Mouse (Mus musculus) frontal cortex, postnatal 10 days (tissue): Measurements from ENCODE around the gene Gria4.
"Not testable (repeated sequence)": the region's sequence is repeated elsewhere in the genome, so short reads cannot be mapped to it uniquely, and the experiment has no call there.

ENCODE experiments used
- DNase-seq, 2 experiments: peaks; one replicate each; pipeline ENCODE4 v3.0.0; 2022; ENCODE audit warnings: low spot score in 2 of 2, mixed read lengths in 1 of 2

Gene Gria4

DNA sequence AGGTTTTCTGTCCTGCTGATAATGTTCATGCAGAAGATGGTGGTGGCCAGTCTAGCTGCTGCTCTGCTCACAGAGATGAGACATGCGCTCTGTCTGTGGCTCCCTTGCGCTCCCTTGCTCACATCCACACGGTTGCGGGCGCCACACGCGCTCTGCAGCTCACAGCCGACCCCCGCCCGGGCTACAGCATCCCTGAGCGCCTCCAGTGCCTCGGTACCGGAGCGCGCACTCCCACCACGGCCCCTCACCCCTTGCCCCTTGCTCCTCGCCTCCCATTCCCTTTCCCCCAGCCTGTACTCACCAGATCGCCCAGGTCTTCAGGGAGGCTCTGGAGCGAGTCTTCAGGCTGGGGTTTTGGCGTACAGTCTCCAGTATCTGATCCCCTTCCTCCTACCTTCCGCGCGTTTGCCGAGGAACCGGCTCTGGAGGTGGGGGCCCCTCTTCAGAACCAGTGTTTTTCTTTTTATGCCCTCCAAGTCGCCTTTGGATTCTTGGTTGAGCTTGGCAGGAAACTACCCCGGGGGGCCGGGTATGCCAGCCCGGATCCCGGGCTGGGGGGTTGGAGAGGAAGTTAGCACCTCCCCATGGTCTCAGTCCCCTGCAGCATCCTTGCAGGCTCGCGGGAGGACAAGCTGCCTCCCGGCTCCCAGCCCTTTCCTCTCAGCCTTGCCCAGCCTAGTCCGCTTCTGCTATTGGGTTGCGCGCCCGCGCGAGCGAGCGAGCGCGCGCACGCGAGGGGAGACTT, at the start of gene Gria4:
Gria4 (minus strand) TSS at position 691 of the 745 bp plus-strand sequence.
- peak; percentile 66 to 74 for DNase-seq

GRCm38 (mm10) chr9:4810941-4811340, 14.9 kb upstream of the Gria4 start:
- not testable (repeated sequence) for DNase-seq

DNA sequence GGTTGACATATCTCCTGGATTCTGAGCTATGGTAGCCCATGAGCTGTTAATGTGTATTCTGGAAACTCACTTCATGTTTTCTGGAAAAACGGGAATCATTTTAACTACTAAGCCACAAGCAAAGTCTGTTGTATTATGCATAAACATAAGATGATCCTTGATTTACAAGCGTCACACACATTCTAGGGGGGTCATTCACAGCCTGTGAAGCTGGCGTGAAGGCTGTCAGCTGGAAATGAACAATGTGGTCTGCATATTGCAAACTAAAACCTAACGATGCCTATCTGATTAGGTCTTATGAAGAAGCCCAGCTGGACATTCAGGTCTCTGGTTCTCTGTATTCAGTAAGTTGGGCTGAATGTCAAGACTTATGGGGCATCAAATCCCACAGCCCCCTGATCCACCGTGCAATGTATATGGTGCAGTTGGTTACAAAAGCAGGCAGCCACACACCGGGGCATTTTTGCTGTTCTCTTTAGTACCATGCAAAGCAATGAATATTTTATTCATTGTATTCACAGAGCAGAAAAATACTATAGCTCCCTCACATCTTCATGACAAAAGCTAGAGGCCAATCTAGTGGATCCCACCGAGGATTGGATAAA, 7.2 kb upstream of the Gria4 start:
- DNase-seq, result no peak

- DNase-seq, result no peak
These were observed 1.4 kb upstream of the Gria4 start for GRCm38 (mm10) chr9:4797396-4797795.

GRCm38 (mm10) chr9:4796289-4796645, 233 bp upstream of the Gria4 start:
- DNase-seq, result no peak

DNA sequence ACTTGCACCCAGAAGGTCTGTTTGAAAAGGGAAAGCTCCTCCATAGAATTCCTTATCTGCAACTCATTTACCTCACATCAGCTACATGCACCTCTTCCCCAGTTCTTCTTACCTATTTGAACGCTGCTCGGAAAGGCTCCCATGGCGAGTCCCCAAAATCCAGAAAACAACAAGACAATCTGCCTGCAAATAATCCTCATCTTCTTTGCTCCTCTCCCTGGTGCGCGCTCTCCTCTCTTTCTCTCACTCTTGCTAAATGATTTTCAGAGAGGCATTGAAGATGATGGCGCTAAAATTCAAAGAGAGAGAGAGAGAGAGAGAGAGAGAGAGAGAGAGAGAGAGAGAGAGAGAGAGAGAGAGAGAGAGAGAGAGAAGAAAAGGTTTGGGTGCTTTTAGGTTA, 959 bp downstream of the Gria4 start:
- peak in 1 of 2 experiments; percentile 13 for DNase-seq

DNA sequence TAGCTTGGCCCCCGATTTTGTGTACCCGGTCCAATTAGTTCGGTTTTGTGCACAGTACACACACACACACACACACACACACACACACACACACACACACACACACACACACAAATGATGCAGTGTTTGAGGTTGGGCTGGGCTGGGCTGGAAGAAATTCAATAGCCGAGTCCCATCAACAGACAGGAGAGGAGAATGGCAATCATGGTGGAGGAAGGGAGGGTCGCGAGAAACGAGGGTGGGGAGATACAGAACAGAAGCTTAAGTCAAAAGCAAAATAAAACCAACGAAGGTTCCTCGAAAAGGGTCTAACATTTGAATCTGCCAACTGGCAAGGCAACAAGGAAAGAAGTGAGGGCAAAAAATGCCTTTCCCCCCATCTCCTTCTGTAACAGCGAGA, 1.6 kb downstream of the Gria4 start:
- peak; percentile 5 to 17 for DNase-seq

DNA sequence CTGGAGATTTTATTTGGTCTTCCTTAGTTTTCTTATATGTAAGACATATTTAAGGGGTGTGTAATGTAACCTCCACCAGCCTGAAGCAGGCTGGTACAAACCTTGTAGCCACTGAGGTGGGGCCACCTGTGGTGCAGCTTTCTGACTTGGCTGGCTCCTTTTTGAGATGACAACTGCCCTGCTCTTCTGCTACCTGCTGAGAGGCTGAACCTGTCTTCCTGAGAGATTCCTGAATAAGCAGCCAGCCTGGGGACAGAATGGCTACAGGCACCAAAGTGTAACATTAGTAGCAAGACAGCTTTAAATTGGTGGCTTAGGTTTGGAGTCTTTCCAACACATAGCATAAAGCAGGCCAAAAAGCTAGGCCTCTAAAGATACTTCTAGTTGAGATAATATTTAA, 46.6 kb downstream of the Gria4 start:
- not testable (repeated sequence) for DNase-seq

DNA sequence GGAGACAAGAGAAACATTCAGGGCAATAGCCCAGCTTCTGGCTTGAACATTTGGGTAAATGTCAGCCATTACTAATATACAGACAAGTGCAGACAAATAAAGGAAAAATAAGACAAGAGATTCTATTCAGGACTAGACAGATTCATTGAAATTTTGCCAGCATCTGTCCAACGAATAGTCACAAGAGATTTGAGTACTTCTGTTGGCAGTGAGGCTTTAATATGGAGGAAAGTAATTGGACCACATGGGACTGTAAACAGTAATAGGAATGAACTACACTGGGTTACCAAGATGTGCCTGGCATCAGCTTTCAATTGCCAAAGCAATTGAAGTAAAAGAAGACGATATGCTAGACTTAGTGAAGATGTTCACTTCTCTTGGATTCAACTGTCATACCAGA, 81.9 kb downstream of the Gria4 start:
- DNase-seq, result no peak

DNA sequence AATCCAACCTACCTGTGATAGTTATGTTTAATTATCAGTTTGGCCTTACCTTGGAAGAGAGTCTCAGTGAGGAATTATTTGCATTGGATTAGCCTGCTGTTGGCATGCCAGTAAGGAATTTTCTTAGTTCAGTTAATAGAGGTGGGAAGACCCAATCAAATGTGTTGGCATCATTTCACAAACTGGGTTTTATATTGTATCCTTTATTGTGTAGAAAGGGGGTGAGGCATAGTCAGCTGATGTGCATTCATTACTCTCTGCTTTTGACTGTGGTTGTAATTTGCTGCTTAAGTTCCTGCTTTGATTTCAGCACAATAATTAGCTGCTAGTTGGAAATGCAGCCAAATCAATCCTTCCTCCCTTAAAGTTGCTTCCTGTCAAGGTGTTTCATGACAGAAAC, 83.7 kb downstream of the Gria4 start:
- DNase-seq, result no peak

- no peak for DNase-seq
These were observed 108.9 kb downstream of the Gria4 start for GRCm38 (mm10) chr9:4687149-4687548.

DNA sequence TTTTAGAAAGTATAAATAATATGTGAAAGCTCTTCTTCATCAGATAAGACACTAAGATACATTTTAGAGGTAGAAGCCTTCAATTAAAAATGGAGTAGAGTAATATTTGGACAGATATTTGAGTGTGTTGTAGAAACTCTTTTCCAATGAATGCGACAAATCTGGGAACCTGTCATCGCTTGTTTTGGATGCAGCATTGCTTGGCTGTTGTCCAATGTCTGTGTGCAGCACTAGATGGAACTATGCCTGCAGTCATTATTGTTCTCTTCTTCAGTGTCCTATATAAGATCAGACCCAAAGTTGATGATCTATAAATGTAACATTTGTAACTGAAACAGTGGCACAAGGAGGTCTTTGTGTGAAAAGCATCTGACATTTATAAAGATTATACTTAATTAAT, 115.8 kb downstream of the Gria4 start:
- no peak for DNase-seq

DNA sequence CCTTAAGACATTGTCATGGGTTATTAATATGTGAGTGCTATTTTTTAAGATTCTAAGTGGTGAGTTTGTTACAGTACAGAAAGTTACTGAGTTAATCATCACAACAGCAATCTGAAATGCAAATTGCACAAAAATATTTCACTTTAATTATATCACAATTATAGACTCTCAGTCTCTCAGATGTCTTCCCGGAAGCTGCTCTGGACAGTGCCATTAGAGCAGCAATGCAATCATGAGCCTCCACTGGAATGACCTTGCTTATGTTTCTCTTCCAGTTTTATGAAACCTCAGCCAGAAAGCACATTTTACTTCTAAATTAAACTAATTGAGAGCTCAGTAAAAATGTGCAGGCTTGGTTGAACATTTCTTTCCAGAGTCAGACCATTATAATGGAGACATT, 116.9 kb downstream of the Gria4 start:
- no peak for DNase-seq

DNA sequence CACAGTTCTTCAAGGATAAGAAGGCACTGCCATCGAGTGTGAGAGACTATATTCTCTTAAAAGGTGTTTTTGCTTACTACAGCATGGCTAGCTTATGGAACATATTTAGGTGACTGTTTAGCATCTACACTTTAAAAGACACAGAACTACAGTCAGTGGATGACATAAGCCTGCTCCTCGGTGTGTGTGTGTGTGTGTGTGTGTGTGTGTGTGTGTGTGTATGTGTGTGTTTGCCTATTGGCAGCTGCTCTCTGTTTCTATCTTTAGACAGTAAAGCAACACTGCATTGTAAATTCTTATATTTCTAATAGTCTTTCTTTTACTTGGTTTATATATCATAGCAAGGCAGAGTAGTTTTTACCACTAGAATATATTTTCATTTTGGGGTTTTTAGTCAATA, 130.3 kb downstream of the Gria4 start:
- DNase-seq, result no peak

DNA sequence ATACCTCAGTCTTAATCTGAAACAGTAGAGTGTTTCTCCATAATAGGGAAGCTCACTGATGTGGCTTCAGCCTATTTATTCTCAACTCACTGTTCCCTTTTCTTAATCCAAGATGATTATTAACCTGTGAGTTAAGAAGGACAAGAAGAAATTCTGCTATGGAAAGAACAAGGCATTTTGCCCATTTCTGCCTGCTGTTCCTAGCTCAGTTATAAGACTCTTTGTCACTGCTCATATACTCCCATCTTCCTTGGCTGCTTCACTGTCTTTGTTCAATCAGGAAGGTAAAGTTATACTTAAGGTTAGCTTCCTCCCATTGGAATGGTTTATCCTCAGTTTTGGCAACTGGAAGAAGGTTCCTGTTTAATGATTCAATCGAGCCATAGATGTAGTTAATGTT, 133.6 kb downstream of the Gria4 start:
- DNase-seq, result no peak

DNA sequence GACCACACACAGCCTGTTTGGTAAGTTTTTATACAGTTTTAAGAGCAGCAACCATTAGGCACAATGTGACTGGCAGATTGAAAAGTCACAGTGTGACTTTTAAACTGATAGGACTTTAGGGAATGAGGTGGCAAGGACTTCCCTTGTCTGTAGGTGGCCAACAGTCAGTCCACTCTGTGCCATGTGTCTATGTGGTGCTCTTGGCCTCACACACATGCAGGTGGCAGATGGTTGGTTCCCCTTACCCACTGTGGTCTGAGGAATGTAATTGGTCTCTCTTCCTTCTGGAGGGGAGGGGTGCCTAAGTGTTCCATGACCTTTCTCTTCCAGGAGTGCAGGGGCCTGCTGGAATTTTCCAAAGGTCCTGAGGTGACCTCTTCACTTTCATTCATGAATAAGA, 137.1 kb downstream of the Gria4 start:
- DNase-seq, result no peak

GRCm38 (mm10) chr9:4654333-4654732, 141.7 kb downstream of the Gria4 start:
- DNase-seq, result no peak

- DNase-seq, result peak; percentile 7 to 17
These were observed 156.7 kb downstream of the Gria4 start for GRCm38 (mm10) chr9:4639192-4639900.

- no peak for DNase-seq
These were observed 164.1 kb downstream of the Gria4 start for GRCm38 (mm10) chr9:4631910-4632309.

- no peak for DNase-seq
These were observed 180.7 kb downstream of the Gria4 start for GRCm38 (mm10) chr9:4615286-4615685.

GRCm38 (mm10) chr9:4605354-4605753, 190.7 kb downstream of the Gria4 start:
- DNase-seq, result no peak

DNA sequence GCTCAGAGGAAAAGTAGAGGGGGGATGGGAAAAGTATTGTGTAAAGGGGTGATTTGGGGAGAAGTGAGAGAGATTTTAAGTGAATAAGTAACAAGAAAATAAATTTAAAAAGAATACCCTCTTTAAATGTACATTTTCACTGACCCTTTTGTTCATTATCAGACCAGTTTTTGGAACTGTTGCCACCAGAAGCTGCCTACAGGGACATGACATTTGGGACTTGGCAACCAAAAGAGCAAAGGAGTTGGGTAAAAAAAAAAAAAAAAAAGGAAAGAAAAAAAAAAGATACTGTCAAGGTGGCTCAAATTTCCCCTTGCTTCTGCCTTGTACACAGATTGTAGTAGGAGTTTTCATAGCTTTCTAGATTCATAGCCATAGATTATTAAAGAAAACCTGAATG, 191.8 kb downstream of the Gria4 start:
- no peak for DNase-seq

DNA sequence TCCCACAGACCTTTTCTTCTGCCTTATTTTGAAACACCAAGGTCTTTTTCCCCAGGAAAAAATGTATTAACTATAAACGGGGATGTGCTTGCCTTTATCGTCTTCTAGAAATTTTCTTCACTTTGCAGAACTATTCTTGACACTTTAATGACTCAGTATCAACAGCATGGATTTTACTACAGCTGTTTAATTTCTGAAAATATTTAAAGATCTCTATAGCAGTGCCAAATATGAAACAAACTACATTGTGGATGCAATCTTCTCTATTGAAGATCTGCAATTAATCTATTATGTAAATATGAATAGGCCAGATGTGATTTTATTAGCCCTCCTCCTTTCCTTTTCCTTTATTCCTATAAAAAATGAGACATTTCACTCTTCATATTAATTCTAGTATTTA, 194.2 kb downstream of the Gria4 start:
- no peak for DNase-seq
